Mouse (Mus musculus): Measurements from ENCODE around the gene Il31. TPM values are rescaled to one million over a fixed set of nuclear protein-coding genes. Genes with fewer than 3 reads are reported as not detected.
A peak's percentile ranks its signal among the peaks of the same experiment; 100 is the strongest.

The Il31 gene
- polyA plus RNA-seq, 1 experiment from 2014 or later, result not detected

GRCm38 (mm10) chr5:123461420-123461819 is 27.9 kb downstream of the Il31 start:
- Histone ChIP-seq H3K4me3 (ENCODE audit: low read depth, low read length) (no peak overlapping the region), H3K27ac (ENCODE audit: low read depth, low read length) (no peak overlapping the region), H3K4me2 (ENCODE audit: low read depth) (no peak overlapping the region), H3K27me3 (ENCODE audit: control insufficient read depth, insufficient read depth, low read length) (no peaks in the 10 kb centered on the region), H3K36me3 (ENCODE audit: control insufficient read depth, insufficient read depth, low read length) (no peaks in the 10 kb centered on the region), H3K4me1 (ENCODE audit: control insufficient read depth, insufficient read depth, low read length) (no peaks in the 10 kb centered on the region), H3K9ac (ENCODE audit: low read length) (no peak overlapping the region), H3K9me3 (ENCODE audit: control insufficient read depth, low read length) (no peaks in the 10 kb centered on the region)
- no peak for DNase-seq (ENCODE audit: low spot score)
- ATAC-seq (ENCODE audit: insufficient read depth, low FRiP score, low TSS enrichment), result no peak
- 73% methylated on average over 5 of the region's 5 CpGs for WGBS

- Histone ChIP-seq H3K9me3 (ENCODE audit: control insufficient read depth, low read length) (no peaks in the 10 kb centered on the region), H3K27me3 (ENCODE audit: control insufficient read depth, insufficient read depth, low read length) (no peaks in the 10 kb centered on the region), H3K4me1 (ENCODE audit: control insufficient read depth, insufficient read depth, low read length) (no peaks in the 10 kb centered on the region), H3K4me2 (ENCODE audit: low read depth) (no peak overlapping the region), H3K9ac (ENCODE audit: low read length) (no peak overlapping the region), H3K27ac (ENCODE audit: low read depth, low read length) (no peak overlapping the region), H3K36me3 (ENCODE audit: control insufficient read depth, insufficient read depth, low read length) (peaks cover 20% of the 10 kb centered on the region), H3K4me3 (ENCODE audit: low read depth, low read length) (no peak overlapping the region)
- DNase-seq (ENCODE audit: low spot score) (no peak), ATAC-seq (ENCODE audit: insufficient read depth, low FRiP score, low TSS enrichment) (no peak)
- 94% methylated on average over 7 of the region's 7 CpGs for WGBS
Measured at GRCm38 (mm10) chr5:123451886-123452285, 37.4 kb downstream of the Il31 start.

- ATAC-seq (ENCODE audit: insufficient read depth, low FRiP score, low TSS enrichment), result no peak
Measured at GRCm38 (mm10) chr5:123444849-123445334, 44.4 kb downstream of the Il31 start.

GRCm38 (mm10) chr5:123444069-123444468 is 45.2 kb downstream of the Il31 start:
- no peak overlapping the region for H3K9ac ChIP-seq (ENCODE audit: low read length)
- no peaks in the 10 kb centered on the region for H3K9me3 ChIP-seq (ENCODE audit: control insufficient read depth, low read length)
- H3K4me2 ChIP-seq (ENCODE audit: low read depth), result no peak overlapping the region
- H3K27me3 ChIP-seq (ENCODE audit: control insufficient read depth, insufficient read depth, low read length), result no peaks in the 10 kb centered on the region
- no peak for ATAC-seq (ENCODE audit: insufficient read depth, low FRiP score, low TSS enrichment)
- no peak overlapping the region for H3K27ac ChIP-seq (ENCODE audit: low read depth, low read length)
- H3K4me3 ChIP-seq (ENCODE audit: low read depth, low read length), result no peak overlapping the region
- DNase-seq (ENCODE audit: low spot score), result peak; percentile 68
- H3K36me3 ChIP-seq (ENCODE audit: control insufficient read depth, insufficient read depth, low read length), result peaks cover 6% of the 10 kb centered on the region
- 51% methylated on average over 4 of the region's 4 CpGs for WGBS
- no peaks in the 10 kb centered on the region for H3K4me1 ChIP-seq (ENCODE audit: control insufficient read depth, insufficient read depth, low read length)

More at GRCm38 (mm10) chr5:123444849-123445334, 44.4 kb downstream of the Il31 start:
- WGBS, result 93% methylated on average over 5 of the region's 5 CpGs
- no peaks in the 10 kb centered on the region for H3K4me1 ChIP-seq (ENCODE audit: control insufficient read depth, insufficient read depth, low read length)
- H3K9ac ChIP-seq (ENCODE audit: low read length), result no peak overlapping the region
- no peak overlapping the region for H3K4me3 ChIP-seq (ENCODE audit: low read depth, low read length)
- H3K36me3 ChIP-seq (ENCODE audit: control insufficient read depth, insufficient read depth, low read length), result peaks cover 8% of the 10 kb centered on the region
- no peak for DNase-seq (ENCODE audit: low spot score)
- H3K27ac ChIP-seq (ENCODE audit: low read depth, low read length), result no peak overlapping the region
- H3K9me3 ChIP-seq (ENCODE audit: control insufficient read depth, low read length), result no peaks in the 10 kb centered on the region
- no peaks in the 10 kb centered on the region for H3K27me3 ChIP-seq (ENCODE audit: control insufficient read depth, insufficient read depth, low read length)
- no peak overlapping the region for H3K4me2 ChIP-seq (ENCODE audit: low read depth)

- no peaks in the 10 kb centered on the region for H3K4me1 ChIP-seq (ENCODE audit: control insufficient read depth, insufficient read depth, low read length)
- ATAC-seq (ENCODE audit: insufficient read depth, low FRiP score, low TSS enrichment), result no peak
- H3K27me3 ChIP-seq (ENCODE audit: control insufficient read depth, insufficient read depth, low read length), result no peaks in the 10 kb centered on the region
- H3K9ac ChIP-seq (ENCODE audit: low read length), result no peak overlapping the region
- no peaks in the 10 kb centered on the region for H3K9me3 ChIP-seq (ENCODE audit: control insufficient read depth, low read length)
- peaks cover 4% of the 10 kb centered on the region for H3K36me3 ChIP-seq (ENCODE audit: control insufficient read depth, insufficient read depth, low read length)
- whole genome bisulfite sequencing, result 93% methylated on average over 3 of the region's 3 CpGs
- H3K4me2 ChIP-seq (ENCODE audit: low read depth), result no peak overlapping the region
- H3K4me3 ChIP-seq (ENCODE audit: low read depth, low read length), result no peak overlapping the region
- H3K27ac ChIP-seq (ENCODE audit: low read depth, low read length), result no peak overlapping the region
- no peak for DNase-seq (ENCODE audit: low spot score)
Measured at GRCm38 (mm10) chr5:123442283-123442682, 47.0 kb downstream of the Il31 start.

GRCm38 (mm10) chr5:123440664-123441063 is 48.6 kb downstream of the Il31 start:
- Histone ChIP-seq H3K9ac (ENCODE audit: low read length) (no peak overlapping the region), H3K4me3 (ENCODE audit: low read depth, low read length) (no peak overlapping the region), H3K4me1 (ENCODE audit: control insufficient read depth, insufficient read depth, low read length) (no peaks in the 10 kb centered on the region), H3K27ac (ENCODE audit: low read depth, low read length) (no peak overlapping the region), H3K36me3 (ENCODE audit: control insufficient read depth, insufficient read depth, low read length) (no peaks in the 10 kb centered on the region; the same call in 1 of the 2 replicates), H3K27me3 (ENCODE audit: control insufficient read depth, insufficient read depth, low read length) (no peaks in the 10 kb centered on the region), H3K4me2 (ENCODE audit: low read depth) (no peak overlapping the region), H3K9me3 (ENCODE audit: control insufficient read depth, low read length) (no peaks in the 10 kb centered on the region)
- ATAC-seq (ENCODE audit: insufficient read depth, low FRiP score, low TSS enrichment), result no peak
- WGBS, result 84% methylated on average over 4 of the region's 4 CpGs
- DNase-seq (ENCODE audit: low spot score), result no peak

- WGBS, result 77% methylated on average over 4 of the region's 4 CpGs
- H3K9me3 ChIP-seq (ENCODE audit: control insufficient read depth, low read length), result no peaks in the 10 kb centered on the region
Measured at GRCm38 (mm10) chr5:123439941-123440340, 49.3 kb downstream of the Il31 start.

GRCm38 (mm10) chr5:123439312-123439711 is 50.0 kb downstream of the Il31 start:
- H3K9ac ChIP-seq (ENCODE audit: low read length), result no peak overlapping the region
- no peaks in the 10 kb centered on the region for H3K27me3 ChIP-seq (ENCODE audit: control insufficient read depth, insufficient read depth, low read length)
- no peak for ATAC-seq (ENCODE audit: insufficient read depth, low FRiP score, low TSS enrichment)
- no peaks in the 10 kb centered on the region for H3K4me1 ChIP-seq (ENCODE audit: control insufficient read depth, insufficient read depth, low read length)
- H3K4me2 ChIP-seq (ENCODE audit: low read depth), result no peak overlapping the region
- DNase-seq (ENCODE audit: low spot score), result no peak
- no peaks in the 10 kb centered on the region; the same call in 1 of the 2 replicates for H3K36me3 ChIP-seq (ENCODE audit: control insufficient read depth, insufficient read depth, low read length)
- H3K9me3 ChIP-seq (ENCODE audit: control insufficient read depth, low read length), result no peaks in the 10 kb centered on the region
- H3K4me3 ChIP-seq (ENCODE audit: low read depth, low read length), result no peak overlapping the region
- no peak overlapping the region for H3K27ac ChIP-seq (ENCODE audit: low read depth, low read length)
- 94% methylated on average over 1 of the region's 1 CpGs for WGBS

More at GRCm38 (mm10) chr5:123439941-123440340, 49.3 kb downstream of the Il31 start:
- no peaks in the 10 kb centered on the region; the same call in 1 of the 2 replicates for H3K36me3 ChIP-seq (ENCODE audit: control insufficient read depth, insufficient read depth, low read length)
- no peak overlapping the region for H3K27ac ChIP-seq (ENCODE audit: low read depth, low read length)
- no peak for ATAC-seq (ENCODE audit: insufficient read depth, low FRiP score, low TSS enrichment)
- H3K4me2 ChIP-seq (ENCODE audit: low read depth), result no peak overlapping the region
- no peaks in the 10 kb centered on the region for H3K27me3 ChIP-seq (ENCODE audit: control insufficient read depth, insufficient read depth, low read length)
- DNase-seq (ENCODE audit: low spot score), result peak; percentile 38
- H3K9ac ChIP-seq (ENCODE audit: low read length), result no peak overlapping the region
- H3K4me3 ChIP-seq (ENCODE audit: low read depth, low read length), result no peak overlapping the region
- H3K4me1 ChIP-seq (ENCODE audit: control insufficient read depth, insufficient read depth, low read length), result no peaks in the 10 kb centered on the region

GRCm38 (mm10) chr5:123438381-123438780 is 50.9 kb downstream of the Il31 start:
- H3K4me2 ChIP-seq (ENCODE audit: low read depth), result no peak overlapping the region
- H3K27me3 ChIP-seq (ENCODE audit: control insufficient read depth, insufficient read depth, low read length), result no peaks in the 10 kb centered on the region
- H3K36me3 ChIP-seq (ENCODE audit: control insufficient read depth, insufficient read depth, low read length), result no peaks in the 10 kb centered on the region; the same call in 1 of the 2 replicates
- no peaks in the 10 kb centered on the region for H3K4me1 ChIP-seq (ENCODE audit: control insufficient read depth, insufficient read depth, low read length)
- no peak overlapping the region for H3K4me3 ChIP-seq (ENCODE audit: low read depth, low read length)
- no peaks in the 10 kb centered on the region for H3K9me3 ChIP-seq (ENCODE audit: control insufficient read depth, low read length)
- DNase-seq (ENCODE audit: low spot score), result no peak
- no peak for ATAC-seq (ENCODE audit: insufficient read depth, low FRiP score, low TSS enrichment)
- WGBS, result 94% methylated on average over 3 of the region's 3 CpGs
- H3K9ac ChIP-seq (ENCODE audit: low read length), result no peak overlapping the region
- no peak overlapping the region for H3K27ac ChIP-seq (ENCODE audit: low read depth, low read length)

All from neural tube, embryonic 11.5 days (tissue).